In genomic region chr11:100673169-100673568, GRCm38 (mm10) we compare ENCODE assay signal across 8 mouse cellular contexts. TPM values are rescaled to one million over a fixed set of nuclear protein-coding genes. Genes with fewer than 3 reads are reported as not detected.
DNase-seq lines count a peak whose midpoint lies in the region; ATAC-seq lines count a peak whose summit lies in the region.

No protein-coding gene starts in this region.

- intact Hi-C loops in heart, postnatal 10 days (cut with DNase I) = no loop called here

- H3K4me1 ChIP-seq in kidney, embryonic 15.5 days = peaks cover 9% of the 10 kb centered on the region
- H3K4me1 ChIP-seq in forebrain, embryonic 12.5 days = peaks cover 16% of the 10 kb centered on the region
- peaks cover 13% of the 10 kb centered on the region for H3K4me1 ChIP-seq in limb, embryonic 15.5 days
- peaks cover 9% of the 10 kb centered on the region; the same call in 1 of the 2 replicates for H3K4me1 ChIP-seq in neural tube, embryonic 12.5 days

- no peak overlapping the region for H3K27ac ChIP-seq in kidney, embryonic 15.5 days
- H3K27ac ChIP-seq in forebrain, embryonic 12.5 days = no peak overlapping the region
- no peak overlapping the region for H3K27ac ChIP-seq in limb, embryonic 15.5 days
- H3K27ac ChIP-seq in neural tube, embryonic 12.5 days = no peak overlapping the region

- DNase-seq in kidney, adult 11 months = no peak
- peak; percentile 69 to 71 for DNase-seq in heart, postnatal 10 days
- no peak for DNase-seq in spleen, adult 12 weeks (ENCODE audit: low spot score)

- H3K27me3 ChIP-seq in kidney, embryonic 15.5 days = peaks cover 33% of the 10 kb centered on the region
- peaks cover 25% of the 10 kb centered on the region for H3K27me3 ChIP-seq in forebrain, embryonic 12.5 days
- H3K27me3 ChIP-seq in limb, embryonic 15.5 days = peaks cover 8% of the 10 kb centered on the region; the same call in 1 of the 2 replicates
- peaks cover 20% of the 10 kb centered on the region for H3K27me3 ChIP-seq in neural tube, embryonic 12.5 days (replicated peaks)

- no peak; the same call in 1 of the 2 replicates for ATAC-seq in kidney, embryonic 15.5 days (replicated peaks; ENCODE audit: low FRiP score)
- ATAC-seq in forebrain, embryonic 12.5 days (ENCODE audit: low FRiP score) = no peak
- no peak for ATAC-seq in limb, embryonic 15.5 days (ENCODE audit: insufficient number of reproducible peaks, low FRiP score, low TSS enrichment, low read depth)
- ATAC-seq in neural tube, embryonic 12.5 days (ENCODE audit: low FRiP score, low read depth) = no peak
- ATAC-seq in erythroid progenitor cell, adult 5-6 weeks (replicated peaks; ENCODE audit: low FRiP score, poor library complexity, severe bottlenecking) = no peak

- no peaks in the 10 kb centered on the region for H3K36me3 ChIP-seq in kidney, embryonic 15.5 days
- no peaks in the 10 kb centered on the region for H3K36me3 ChIP-seq in forebrain, embryonic 12.5 days (replicated peaks)
- no peaks in the 10 kb centered on the region for H3K36me3 ChIP-seq in limb, embryonic 15.5 days
- no peaks in the 10 kb centered on the region for H3K36me3 ChIP-seq in neural tube, embryonic 12.5 days

- 3% methylated on average over 23 of the region's 23 CpGs for WGBS in kidney, embryonic 15.5 days
- 1% methylated on average over 23 of the region's 23 CpGs for WGBS in forebrain, embryonic 12.5 days
- 2% methylated on average over 16 of the region's 23 CpGs for WGBS in limb, embryonic 15.5 days
- WGBS in neural tube, embryonic 12.5 days = 1% methylated on average over 23 of the region's 23 CpGs

- H3K4me3 ChIP-seq in kidney, embryonic 15.5 days (replicated peaks) = 0 out of 2 replicates have a peak overlapping the region, but pooled peaks have one; percentile 2
- peak overlapping the region; percentile 10; the same call in 1 of the 2 replicates for H3K4me3 ChIP-seq in forebrain, embryonic 12.5 days (replicated peaks)
- H3K4me3 ChIP-seq in limb, embryonic 15.5 days = 0 out of 2 replicates have a peak overlapping the region, but pooled peaks have one; percentile 15
- no peak overlapping the region for H3K4me3 ChIP-seq in neural tube, embryonic 12.5 days

- H3K4me2 ChIP-seq in kidney, embryonic 15.5 days = peak overlapping the region; percentile 40
- peak overlapping the region; percentile 45 for H3K4me2 ChIP-seq in forebrain, embryonic 12.5 days
- H3K4me2 ChIP-seq in limb, embryonic 15.5 days = peak overlapping the region; percentile 33
- H3K4me2 ChIP-seq in neural tube, embryonic 12.5 days (replicated peaks) = peak overlapping the region; percentile 50

- no peaks in the 10 kb centered on the region for H3K9me3 ChIP-seq in kidney, embryonic 15.5 days (replicated peaks)
- H3K9me3 ChIP-seq in forebrain, embryonic 12.5 days = no peaks in the 10 kb centered on the region
- no peaks in the 10 kb centered on the region for H3K9me3 ChIP-seq in limb, embryonic 15.5 days
- no peaks in the 10 kb centered on the region for H3K9me3 ChIP-seq in neural tube, embryonic 12.5 days

- H3K9ac ChIP-seq in kidney, embryonic 15.5 days = peak overlapping the region; percentile 3; the same call in 1 of the 2 replicates
- H3K9ac ChIP-seq in forebrain, embryonic 12.5 days = peak overlapping the region; percentile 17; the same call in 1 of the 2 replicates
- peak overlapping the region; percentile 29; the same call in 1 of the 2 replicates for H3K9ac ChIP-seq in limb, embryonic 15.5 days
- H3K9ac ChIP-seq in neural tube, embryonic 12.5 days = peak overlapping the region; percentile 42; the same call in 1 of the 2 replicates

RNA-seq across cellular contexts. Expression of gene Zfp385c, which starts 19.1 kb away (rescaled TPM):
- polyA plus RNA-seq in kidney, embryonic 15.5 days (2015; fragmentation: Nextera tagmentation; extraction: Ambion mirVana) = 0.27 and 0.40 TPM in 2 replicates
- 0.12 and 0.61 TPM in 2 replicates for polyA plus RNA-seq in forebrain, embryonic 12.5 days (2016; fragmentation: Nextera tagmentation; extraction: Ambion mirVana)
- total RNA-seq in heart, postnatal 10 days (2021) = under 1 TPM; 0.30 to 0.65 TPM
- polyA plus RNA-seq in limb, embryonic 15.5 days (2015; fragmentation: Nextera tagmentation; extraction: Ambion mirVana) = 1.4 and 1.8 TPM in 2 replicates
- 0.20 and 0.27 TPM in 2 replicates for polyA plus RNA-seq in neural tube, embryonic 12.5 days (2016; fragmentation: Nextera tagmentation; extraction: Ambion mirVana)
- not detected in 2 replicates for total RNA-seq in erythroid progenitor cell, adult 5-6 weeks (2015; ENCODE audit: low replicate concordance)
- total RNA-seq in erythroid progenitor cell, adult 5-6 weeks (2017; ENCODE audit: low replicate concordance) = not detected in 2 replicates

RNA-seq across cellular contexts. Expression of gene Dhx58, which starts 30.9 kb away (rescaled TPM):
- 2.8 and 3.6 TPM in 2 replicates for polyA plus RNA-seq in kidney, embryonic 15.5 days (2015; fragmentation: Nextera tagmentation; extraction: Ambion mirVana)
- 2.1 and 2.6 TPM in 2 replicates for polyA plus RNA-seq in forebrain, embryonic 12.5 days (2016; fragmentation: Nextera tagmentation; extraction: Ambion mirVana)
- under 1 TPM; 0.42 to 0.50 TPM for total RNA-seq in heart, postnatal 10 days (2021)
- polyA plus RNA-seq in limb, embryonic 15.5 days (2015; fragmentation: Nextera tagmentation; extraction: Ambion mirVana) = 2.9 and 3.6 TPM in 2 replicates
- 2.4 and 2.5 TPM in 2 replicates for polyA plus RNA-seq in neural tube, embryonic 12.5 days (2016; fragmentation: Nextera tagmentation; extraction: Ambion mirVana)
- 6.8 and 7.5 TPM in 2 replicates for total RNA-seq in erythroid progenitor cell, adult 5-6 weeks (2015; ENCODE audit: low replicate concordance)
- total RNA-seq in erythroid progenitor cell, adult 5-6 weeks (2017; ENCODE audit: low replicate concordance) = 17.8 and 26.2 TPM in 2 replicates

RNA-seq across cellular contexts. Expression of gene Kat2a, which starts 39.1 kb away (rescaled TPM):
- 60.9 and 68.1 TPM in 2 replicates for polyA plus RNA-seq in kidney, embryonic 15.5 days (2015; fragmentation: Nextera tagmentation; extraction: Ambion mirVana)
- polyA plus RNA-seq in forebrain, embryonic 12.5 days (2016; fragmentation: Nextera tagmentation; extraction: Ambion mirVana) = 65.2 and 65.7 TPM in 2 replicates
- 10 to 100 TPM; 16.1 to 16.6 TPM for total RNA-seq in heart, postnatal 10 days (2021)
- polyA plus RNA-seq in limb, embryonic 15.5 days (2015; fragmentation: Nextera tagmentation; extraction: Ambion mirVana) = 48.2 and 50.4 TPM in 2 replicates
- polyA plus RNA-seq in neural tube, embryonic 12.5 days (2016; fragmentation: Nextera tagmentation; extraction: Ambion mirVana) = 61.3 and 64.7 TPM in 2 replicates
- total RNA-seq in erythroid progenitor cell, adult 5-6 weeks (2015; ENCODE audit: low replicate concordance) = 2.5 and 11.2 TPM in 2 replicates
- total RNA-seq in erythroid progenitor cell, adult 5-6 weeks (2017; ENCODE audit: low replicate concordance) = 1.9 and 2.6 TPM in 2 replicates

RNA-seq across cellular contexts. Expression of gene Hspb9, which starts 40.5 kb away (rescaled TPM):
- polyA plus RNA-seq in kidney, embryonic 15.5 days (2015; fragmentation: Nextera tagmentation; extraction: Ambion mirVana) = 0.27 TPM in 1 of 2 replicates, not detected in the other
- polyA plus RNA-seq in forebrain, embryonic 12.5 days (2016; fragmentation: Nextera tagmentation; extraction: Ambion mirVana) = 0.52 TPM in 1 of 2 replicates, not detected in the other
- total RNA-seq in heart, postnatal 10 days (2021) = not detected
- 0.32 and 0.57 TPM in 2 replicates for polyA plus RNA-seq in limb, embryonic 15.5 days (2015; fragmentation: Nextera tagmentation; extraction: Ambion mirVana)
- 0.59 TPM in 1 of 2 replicates, not detected in the other for polyA plus RNA-seq in neural tube, embryonic 12.5 days (2016; fragmentation: Nextera tagmentation; extraction: Ambion mirVana)
- not detected in 2 replicates for total RNA-seq in erythroid progenitor cell, adult 5-6 weeks (2015; ENCODE audit: low replicate concordance)
- not detected in 2 replicates for total RNA-seq in erythroid progenitor cell, adult 5-6 weeks (2017; ENCODE audit: low replicate concordance)

RNA-seq across cellular contexts. Expression of gene Dnajc7, which starts 53.2 kb away (rescaled TPM):
- 238 and 241 TPM in 2 replicates for polyA plus RNA-seq in kidney, embryonic 15.5 days (2015; fragmentation: Nextera tagmentation; extraction: Ambion mirVana)
- polyA plus RNA-seq in forebrain, embryonic 12.5 days (2016; fragmentation: Nextera tagmentation; extraction: Ambion mirVana) = 299 and 310 TPM in 2 replicates
- total RNA-seq in heart, postnatal 10 days (2021) = 100 to 1,000 TPM; 199 to 207 TPM
- polyA plus RNA-seq in limb, embryonic 15.5 days (2015; fragmentation: Nextera tagmentation; extraction: Ambion mirVana) = 218 and 227 TPM in 2 replicates
- 298 and 311 TPM in 2 replicates for polyA plus RNA-seq in neural tube, embryonic 12.5 days (2016; fragmentation: Nextera tagmentation; extraction: Ambion mirVana)
- total RNA-seq in erythroid progenitor cell, adult 5-6 weeks (2015; ENCODE audit: low replicate concordance) = 79.3 and 93.5 TPM in 2 replicates
- total RNA-seq in erythroid progenitor cell, adult 5-6 weeks (2017; ENCODE audit: low replicate concordance) = 103 and 106 TPM in 2 replicates

Comparison
In these comparisons a context has a peak if more than half of its experiments do, and no peak if none do; other contexts are left out.
1. DNase-seq: peak in heart, postnatal 10 days (2 of 2); none in kidney, adult 11 months (single experiment) and spleen, adult 12 weeks (single experiment).
2. Peak in every context shown above with its lines, with median percentiles within 50 percentile points of each other: H3K4me2 ChIP-seq and H3K9ac ChIP-seq.